Comparison of ENCODE assay signal across 21 mouse cellular contexts in the genomic region with DNA sequence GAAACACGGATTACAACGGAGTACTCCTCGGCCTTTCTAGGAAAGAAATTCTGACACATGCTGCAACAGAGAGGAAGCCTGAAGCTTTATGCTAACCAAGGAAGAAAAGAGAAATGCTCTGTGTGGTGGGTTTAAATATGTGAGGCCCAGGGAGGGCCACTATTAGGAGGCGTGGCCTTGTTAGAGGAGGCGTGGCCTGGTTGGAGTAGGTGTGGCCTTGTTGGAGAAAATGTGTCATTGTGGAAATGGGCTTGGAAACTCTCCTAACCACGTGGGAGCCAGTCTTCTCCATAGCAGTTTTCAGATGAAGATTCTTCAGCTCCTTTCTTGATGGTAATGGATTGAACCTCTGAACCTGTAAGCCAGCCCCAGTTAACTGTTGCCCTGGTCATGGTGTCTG. TPM values are rescaled to one million over a fixed set of nuclear protein-coding genes. Genes with fewer than 3 reads are reported as not detected.
DNase-seq lines count a peak whose midpoint lies in the region; ATAC-seq lines count a peak whose summit lies in the region.
"Had no signal": no experiment of that assay in that cellular context is flagged by ENCODE, and none has a peak within 500 bp of the region (broad histone marks: within the 10 kb centered on the region; RNA-seq: fewer than 3 reads in every experiment).

No protein-coding gene starts in this region.

- H3K27ac ChIP-seq in midbrain, embryonic 10.5 days (replicated peaks) = no peak overlapping the region
- H3K27ac ChIP-seq in midbrain, embryonic 14.5 days (replicated peaks; ENCODE audit: low read depth, low read length) = no peak overlapping the region
- H3K27ac ChIP-seq in liver, embryonic 11.5 days (ENCODE audit: low read depth, low read length) = no peak overlapping the region
- H3K27ac ChIP-seq in limb, embryonic 10.5 days = no peak overlapping the region
- H3K27ac ChIP-seq: embryonic facial prominence, embryonic 13.5 days; forebrain, embryonic 12.5 days; hindbrain, embryonic 10.5 days; hindbrain, embryonic 14.5 days had no signal

- H3K36me3 ChIP-seq in midbrain, embryonic 10.5 days = no peaks in the 10 kb centered on the region
- no peaks in the 10 kb centered on the region for H3K36me3 ChIP-seq in midbrain, embryonic 14.5 days (ENCODE audit: control insufficient read depth, insufficient read depth, low read length)
- H3K36me3 ChIP-seq in liver, embryonic 11.5 days (ENCODE audit: control insufficient read depth, insufficient read depth, low read length) = no peaks in the 10 kb centered on the region
- no peaks in the 10 kb centered on the region for H3K36me3 ChIP-seq in limb, embryonic 10.5 days
- H3K36me3 ChIP-seq: embryonic facial prominence, embryonic 13.5 days; forebrain, embryonic 12.5 days; G1E; heart, embryonic 12.5 days; hindbrain, embryonic 10.5 days had no signal

- no peak overlapping the region for H3K4me3 ChIP-seq in midbrain, embryonic 10.5 days
- H3K4me3 ChIP-seq in midbrain, embryonic 14.5 days (replicated peaks; ENCODE audit: low read depth, low read length) = no peak overlapping the region
- H3K4me3 ChIP-seq in liver, embryonic 11.5 days (ENCODE audit: low read depth, low read length) = no peak overlapping the region
- no peak overlapping the region for H3K4me3 ChIP-seq in limb, embryonic 10.5 days
- H3K4me3 ChIP-seq: embryonic facial prominence, embryonic 13.5 days; forebrain, embryonic 12.5 days; heart, embryonic 12.5 days; hindbrain, embryonic 10.5 days had no signal

- ATAC-seq in midbrain, embryonic 14.5 days (ENCODE audit: low FRiP score, low TSS enrichment) = no peak
- 0 out of 2 replicates have a peak, but pooled peaks have one; percentile 26 for ATAC-seq in liver, embryonic 11.5 days (replicated peaks; ENCODE audit: low FRiP score)
- ATAC-seq: forebrain, postnatal 0 days; Patski had no signal

- 76% methylated on average over 6 of the region's 6 CpGs for WGBS in midbrain, embryonic 10.5 days
- 83% methylated on average over 6 of the region's 6 CpGs for WGBS in midbrain, embryonic 14.5 days
- 75% methylated on average over 6 of the region's 6 CpGs for WGBS in liver, embryonic 11.5 days
- 82% methylated on average over 6 of the region's 6 CpGs for WGBS in limb, embryonic 10.5 days

- no peak overlapping the region for H3K9ac ChIP-seq in midbrain, embryonic 14.5 days (replicated peaks; ENCODE audit: low read length)
- H3K9ac ChIP-seq in liver, embryonic 11.5 days (ENCODE audit: low read depth, low read length) = no peak overlapping the region
- H3K9ac ChIP-seq: embryonic facial prominence, embryonic 13.5 days; forebrain, embryonic 12.5 days; forebrain, postnatal 0 days; heart, embryonic 12.5 days; hindbrain, embryonic 14.5 days had no signal

- DNase-seq in midbrain, embryonic 10.5 days (ENCODE audit: low spot score) = peak; percentile 3
- no peak for DNase-seq in midbrain, embryonic 14.5 days
- peak; percentile 69 for DNase-seq in R1 (ENCODE audit: low read depth, low spot score)
- DNase-seq in liver, embryonic 11.5 days (ENCODE audit: low spot score) = no peak
- no peak for DNase-seq in testis, postnatal 10 days (ENCODE audit: low spot score)
- no peak for DNase-seq in limb, embryonic 10.5 days (ENCODE audit: low spot score)
- DNase-seq in kidney, adult 11 months = no peak
- DNase-seq: adrenal gland, adult 8-10 months; adrenal gland, postnatal 36 days; cerebellum, adult 11-12 months; cerebellum, adult 9-10 months; cerebellum, postnatal 25 days; forebrain, postnatal 0 days; gastrocnemius, postnatal 25 days had no signal

- H3K4me2 ChIP-seq in midbrain, embryonic 14.5 days (ENCODE audit: low read length) = no peak overlapping the region
- no peak overlapping the region for H3K4me2 ChIP-seq in liver, embryonic 11.5 days
- H3K4me2 ChIP-seq: embryonic facial prominence, embryonic 13.5 days; forebrain, embryonic 12.5 days; heart, embryonic 12.5 days; hindbrain, embryonic 14.5 days had no signal

- H3K4me1 ChIP-seq in midbrain, embryonic 10.5 days = no peaks in the 10 kb centered on the region
- no peaks in the 10 kb centered on the region for H3K4me1 ChIP-seq in midbrain, embryonic 14.5 days (ENCODE audit: control insufficient read depth, insufficient read depth, low read length)
- no peaks in the 10 kb centered on the region for H3K4me1 ChIP-seq in liver, embryonic 11.5 days (replicated peaks; ENCODE audit: control insufficient read depth, insufficient read depth, low read length)
- H3K4me1 ChIP-seq in limb, embryonic 10.5 days = no peaks in the 10 kb centered on the region
- H3K4me1 ChIP-seq: forebrain, embryonic 12.5 days; heart, embryonic 12.5 days; hindbrain, embryonic 10.5 days had no signal

- H3K27me3 ChIP-seq in midbrain, embryonic 10.5 days (ENCODE audit: low read depth, poor library complexity, severe bottlenecking) = no peaks in the 10 kb centered on the region
- H3K27me3 ChIP-seq in midbrain, embryonic 14.5 days (ENCODE audit: control insufficient read depth, insufficient read depth, low read length) = no peaks in the 10 kb centered on the region
- H3K27me3 ChIP-seq in liver, embryonic 11.5 days (replicated peaks; ENCODE audit: control insufficient read depth, insufficient read depth, low read length) = no peaks in the 10 kb centered on the region
- H3K27me3 ChIP-seq in limb, embryonic 10.5 days (ENCODE audit: low read depth, poor library complexity, severe bottlenecking) = no peaks in the 10 kb centered on the region
- H3K27me3 ChIP-seq: embryonic facial prominence, embryonic 13.5 days; forebrain, embryonic 12.5 days; heart, embryonic 12.5 days; Patski had no signal

- no peaks in the 10 kb centered on the region for H3K9me3 ChIP-seq in midbrain, embryonic 10.5 days (replicated peaks)
- no peaks in the 10 kb centered on the region for H3K9me3 ChIP-seq in midbrain, embryonic 14.5 days (ENCODE audit: control insufficient read depth, low read length)
- H3K9me3 ChIP-seq in liver, embryonic 11.5 days (ENCODE audit: control insufficient read depth, low read length) = no peaks in the 10 kb centered on the region
- H3K9me3 ChIP-seq in limb, embryonic 10.5 days (replicated peaks) = no peaks in the 10 kb centered on the region
- H3K9me3 ChIP-seq: embryonic facial prominence, embryonic 13.5 days; forebrain, embryonic 12.5 days; G1E; heart, embryonic 12.5 days; hindbrain, embryonic 10.5 days had no signal

RNA-seq across cellular contexts. Expression of a gene that starts 19.8 kb away (rescaled TPM):
- 17.2 and 17.5 TPM in 2 replicates for polyA plus RNA-seq in midbrain, embryonic 10.5 days (2016; fragmentation: Nextera tagmentation; extraction: Ambion mirVana)
- 35.1 and 46.1 TPM in 2 replicates for polyA plus RNA-seq in midbrain, embryonic 14.5 days (2014; fragmentation: Nextera tagmentation; extraction: Ambion mirVana)
- 21.6 and 25.3 TPM in 2 replicates for polyA plus RNA-seq in liver, embryonic 11.5 days (2014; fragmentation: Nextera tagmentation; extraction: Ambion mirVana)
- 18.5 and 21.3 TPM in 2 replicates for polyA plus RNA-seq in limb, embryonic 10.5 days (2016; fragmentation: Nextera tagmentation; extraction: Ambion mirVana)
- polyA plus RNA-seq: G1E had no signal

RNA-seq across cellular contexts. Expression of a gene that starts 32.1 kb away (rescaled TPM):
- polyA plus RNA-seq in midbrain, embryonic 10.5 days (2016; fragmentation: Nextera tagmentation; extraction: Ambion mirVana) = 43.2 and 47.5 TPM in 2 replicates
- polyA plus RNA-seq in midbrain, embryonic 14.5 days (2014; fragmentation: Nextera tagmentation; extraction: Ambion mirVana) = 19.0 and 23.6 TPM in 2 replicates
- polyA plus RNA-seq in liver, embryonic 11.5 days (2014; fragmentation: Nextera tagmentation; extraction: Ambion mirVana) = 29.6 and 31.1 TPM in 2 replicates
- 54.0 and 79.4 TPM in 2 replicates for polyA plus RNA-seq in limb, embryonic 10.5 days (2016; fragmentation: Nextera tagmentation; extraction: Ambion mirVana)
- polyA plus RNA-seq: G1E had no signal

Comparison
In these comparisons a context has a peak if more than half of its experiments do, and no peak if none do; other contexts are left out.
1. DNase-seq: peak in midbrain, embryonic 10.5 days (single experiment) and R1 (single experiment); none in midbrain, embryonic 14.5 days (single experiment), liver, embryonic 11.5 days (single experiment), testis, postnatal 10 days (single experiment), limb, embryonic 10.5 days (single experiment) and kidney, adult 11 months (single experiment).